Mouse (Mus musculus): ENCODE measurements around the gene Ceacam20.
"Not testable (repeated sequence)": the region's sequence is repeated elsewhere in the genome, so short reads cannot be mapped to it uniquely, and the experiment has no call there.

The Ceacam20 gene

DNA sequence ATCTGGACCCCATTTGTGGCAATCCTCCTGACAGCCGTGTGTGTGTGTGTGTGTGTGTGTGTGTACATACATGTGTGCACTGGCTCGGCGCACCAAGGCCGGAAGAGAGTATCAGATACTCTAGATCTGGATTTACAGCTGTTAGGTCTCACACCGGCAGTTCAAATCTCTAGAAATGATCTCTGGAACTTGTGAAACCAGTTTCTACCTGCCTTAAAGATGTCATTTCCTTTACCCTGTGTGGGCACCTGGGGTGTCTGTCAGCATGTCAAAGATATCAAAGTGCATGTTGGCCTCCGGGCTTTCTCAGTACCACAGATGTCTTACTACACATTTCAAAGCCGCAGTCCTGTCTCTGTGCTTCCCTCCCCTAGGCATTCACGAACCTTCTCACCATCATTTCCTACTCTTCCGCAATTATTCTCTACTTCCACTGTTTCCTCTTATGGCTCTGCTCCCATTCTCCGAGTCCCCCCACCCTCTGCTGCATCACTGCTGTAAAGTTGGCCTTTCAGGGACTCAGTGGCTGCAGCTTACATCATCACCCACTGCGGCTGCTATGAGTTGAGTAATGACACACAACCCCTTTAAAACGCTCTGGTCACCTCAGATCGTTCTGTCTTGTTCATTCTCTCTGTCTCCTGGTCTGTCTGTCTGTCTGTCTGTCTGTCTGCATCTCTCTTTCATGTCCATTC lies 19.2 kb upstream of the Ceacam20 start:
- in situ Hi-C loops (cut with MboI, MseI): loop anchor here (25.0 kb wide), 1 partner anchor 934 kb away; the partner anchor contains the start of genes Foxa3, Irf2bp1 and Sympk

DNA sequence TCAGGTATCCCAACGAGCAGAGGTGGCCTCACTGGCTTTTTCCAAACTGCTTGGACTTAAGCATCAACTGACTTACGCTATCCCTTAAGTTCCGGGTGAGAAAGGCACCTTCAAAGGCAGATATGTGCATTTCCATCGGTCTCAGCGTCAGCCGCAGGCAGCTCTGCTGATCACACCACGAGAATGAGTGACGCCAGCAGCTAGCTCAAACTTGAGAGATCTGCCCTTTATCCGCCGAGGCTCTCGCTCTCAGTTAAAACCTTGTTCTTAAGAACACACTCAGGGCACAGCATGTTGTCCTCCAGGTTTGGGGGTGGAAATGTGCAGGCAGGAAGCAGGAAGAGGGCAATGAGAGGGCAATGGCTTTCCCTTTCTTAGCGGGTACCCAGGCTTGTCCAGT lies 16.3 kb upstream of the Ceacam20 start:
- in situ Hi-C loops (cut with MboI, MseI): loop anchor here (25.0 kb wide), 1 partner anchor 937 kb away; the partner anchor contains the start of genes Foxa3, Irf2bp1 and Sympk

- in situ Hi-C loops (cut with MboI, MseI): loop anchor here (25.0 kb wide), 1 partner anchor 938 kb away; the partner anchor contains the start of genes Foxa3, Irf2bp1 and Sympk
Observed at GRCm38 (mm10) chr7:19949996-19950395, 15.2 kb upstream of the Ceacam20 start.

- in situ Hi-C loops (cut with MboI, MseI): no loop called here
Observed at GRCm38 (mm10) chr7:19950589-19950988, 14.6 kb upstream of the Ceacam20 start, which contains the start of gene Igsf23. Igsf23 (minus strand) TSS chr7:19950756.

DNA sequence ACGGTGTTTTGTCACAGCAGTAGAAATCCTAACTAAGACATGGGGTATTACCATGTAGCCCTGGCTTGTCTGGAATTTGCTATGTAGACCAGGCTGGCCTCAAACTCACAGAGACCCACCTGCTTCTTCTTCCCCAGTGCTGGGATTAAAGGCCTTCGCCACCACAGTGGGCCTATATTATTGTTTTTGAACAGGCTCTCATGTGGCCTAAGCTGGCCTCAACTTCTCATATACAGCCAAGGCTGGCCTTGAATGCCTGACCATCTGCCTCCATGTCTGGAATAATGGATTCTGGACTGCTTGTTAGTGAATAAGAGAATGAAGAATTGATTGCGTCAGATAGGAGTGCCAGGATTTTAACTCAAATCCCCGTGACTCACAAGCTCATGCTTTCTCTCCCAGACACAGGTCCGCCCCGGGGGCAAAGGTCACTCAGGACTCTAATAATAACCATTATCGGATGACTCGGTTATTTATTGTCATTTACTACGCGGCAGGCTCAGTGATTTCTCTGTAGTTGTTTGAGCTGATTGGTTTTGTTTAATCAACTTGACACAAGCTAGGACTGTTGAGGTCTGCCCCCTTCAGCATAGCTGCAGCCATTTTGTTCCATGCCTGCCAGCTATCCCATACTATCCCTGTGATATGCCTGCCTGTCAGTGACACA lies 12.8 kb upstream of the Ceacam20 start:
- in situ Hi-C loops (cut with MboI, MseI): no loop called here

DNA sequence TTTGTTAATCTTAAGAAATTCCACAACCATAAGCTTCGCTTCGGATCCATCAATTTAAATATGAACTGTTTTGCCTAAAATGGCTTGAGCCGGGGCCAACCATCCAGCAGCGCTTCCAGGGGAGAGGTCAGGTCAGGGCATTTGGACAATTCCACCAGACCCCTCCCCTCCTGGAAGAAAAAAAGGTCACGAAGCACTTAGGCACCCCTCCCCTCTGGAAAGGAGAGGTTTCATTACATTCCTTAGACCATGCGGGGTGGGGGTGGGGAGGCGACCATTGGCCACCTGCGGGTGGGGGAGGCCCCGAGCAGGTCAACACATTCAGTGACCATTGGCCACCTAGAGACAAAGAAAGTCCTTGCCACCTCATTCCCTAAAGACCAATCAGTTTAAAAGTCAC lies 12.2 kb upstream of the Ceacam20 start:
- in situ Hi-C loops (cut with MboI, MseI): no loop called here

DNA sequence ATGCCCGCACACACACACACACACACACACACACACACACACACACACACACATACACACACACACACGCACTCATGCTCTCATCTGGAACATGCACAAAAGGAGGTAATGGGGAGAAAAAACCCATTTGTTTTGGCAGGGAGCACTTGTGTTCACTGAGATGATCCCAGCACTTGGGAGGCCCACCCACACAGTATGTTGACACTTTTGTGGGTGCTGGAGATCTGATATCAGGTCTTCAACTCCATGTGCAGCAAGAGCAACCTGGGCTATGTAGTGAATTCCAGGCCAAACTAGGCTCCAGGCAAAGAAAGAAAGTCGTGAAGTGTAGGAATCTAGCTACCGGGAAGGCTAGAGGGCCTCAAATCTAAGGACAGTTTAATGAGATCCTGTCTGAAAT lies 9.4 kb upstream of the Ceacam20 start:
- in situ Hi-C loops (cut with MboI, MseI): loop anchor here (5.0 kb wide), 1 partner anchor 44 kb away; no protein-coding TSS in a partner anchor

- in situ Hi-C loops (cut with MboI, MseI): loop anchor here (5.0 kb wide), 1 partner anchor 44 kb away; no protein-coding TSS in a partner anchor
Observed at GRCm38 (mm10) chr7:19956341-19956781, 8.9 kb upstream of the Ceacam20 start.

GRCm38 (mm10) chr7:19962423-19962822 lies 2.8 kb upstream of the Ceacam20 start:
- in situ Hi-C loops (cut with MboI, MseI): no loop called here

GRCm38 (mm10) chr7:19969106-19969505 lies 3.9 kb downstream of the Ceacam20 start:
- in situ Hi-C loops (cut with MboI, MseI): no loop called here

GRCm38 (mm10) chr7:19969541-19970090 lies 4.4 kb downstream of the Ceacam20 start:
- in situ Hi-C loops (cut with MboI, MseI): no loop called here

DNA sequence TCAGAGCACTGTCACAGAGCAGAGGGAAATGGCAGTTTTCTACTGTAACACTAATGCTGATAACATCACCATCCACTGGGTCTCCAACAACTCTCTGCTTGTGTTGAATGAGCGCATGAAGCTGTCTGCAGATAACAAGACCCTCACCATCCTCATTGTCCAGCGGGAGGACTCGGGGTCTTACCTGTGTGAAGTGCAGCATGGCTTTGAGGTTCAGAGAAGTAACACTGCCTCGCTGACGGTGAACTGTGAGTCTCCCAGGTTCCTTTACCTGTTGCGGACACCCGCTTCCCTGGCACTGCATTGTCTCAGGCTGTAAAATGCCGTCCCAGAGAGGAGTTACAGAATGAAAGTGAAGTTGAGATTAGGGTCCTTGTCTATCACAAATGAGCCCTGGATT lies 5.0 kb downstream of the Ceacam20 start:
- in situ Hi-C loops (cut with MboI, MseI): no loop called here

GRCm38 (mm10) chr7:19971516-19971915 lies 6.3 kb downstream of the Ceacam20 start:
- in situ Hi-C loops (cut with MboI, MseI): no loop called here

GRCm38 (mm10) chr7:19991165-19991564 lies 26.0 kb downstream of the Ceacam20 start, which contains the start of gene Nlrp9b:
Nlrp9b (plus strand) TSS chr7:19991465.
- in situ Hi-C loops (cut with MboI, MseI): not testable (repeated sequence)

DNA sequence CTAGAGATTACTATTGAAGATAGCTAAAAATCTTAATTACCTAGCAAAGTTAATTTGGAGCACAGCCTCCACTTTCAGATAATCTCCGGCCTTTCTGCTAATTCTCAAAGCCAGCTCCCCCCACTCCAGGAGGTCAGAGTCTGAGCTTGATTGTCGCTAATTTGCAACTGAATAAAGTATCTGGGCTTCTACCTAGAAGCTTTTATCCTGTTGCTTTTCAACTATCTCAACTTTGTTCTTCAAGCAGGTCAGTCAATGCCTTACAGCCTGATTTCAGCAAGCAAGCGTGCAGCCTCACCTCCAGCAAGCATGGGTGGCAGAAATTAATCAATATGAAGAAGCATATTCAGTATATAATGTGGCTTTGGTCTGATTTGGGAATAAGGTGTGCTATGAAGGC lies 31.5 kb downstream of the Ceacam20 start:
- in situ Hi-C loops (cut with MboI, MseI): not testable (repeated sequence)

DNA sequence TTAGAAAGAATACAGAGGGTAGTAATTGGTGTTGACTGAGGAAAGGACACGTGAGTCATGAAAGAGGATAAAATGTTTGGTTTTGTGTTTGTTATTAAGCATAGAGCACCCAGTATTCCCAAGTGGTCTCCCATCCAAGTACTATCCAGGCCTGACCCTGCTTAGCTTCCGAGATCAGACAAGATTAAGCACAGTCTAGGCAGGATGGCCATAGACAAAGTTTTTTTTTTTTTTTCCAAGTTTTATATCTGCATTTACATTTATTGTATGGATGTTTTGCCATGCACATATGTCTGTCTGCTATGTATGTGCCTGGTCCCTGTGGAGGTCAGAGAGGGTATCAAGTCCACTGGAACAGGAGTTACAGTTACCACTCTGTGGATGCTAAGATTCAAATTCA lies 44.8 kb downstream of the Ceacam20 start:
- in situ Hi-C loops (cut with MboI, MseI): no loop called here

Measured in T-helper 1 cell (primary cell).